23 mouse cellular contexts compared by ENCODE assay signal in genomic region chr9:120034375-120034774, GRCm38 (mm10). TPM values are rescaled to one million over a fixed set of nuclear protein-coding genes. Genes with fewer than 3 reads are reported as not detected.
"Had no signal": no experiment of that assay in that cellular context is flagged by ENCODE, and none has a peak within 500 bp of the region (broad histone marks: within the 10 kb centered on the region; RNA-seq: fewer than 3 reads in every experiment).

No protein-coding gene starts in this region.

- H3K4me3 ChIP-seq: kidney, embryonic 15.5 days; left cerebral cortex, adult 2 months; lung, embryonic 15.5 days; megakaryocyte, embryonic 14.5 days; midbrain, embryonic 10.5 days; midbrain, embryonic 13.5 days had no signal

- H3K27ac ChIP-seq: kidney, embryonic 15.5 days; left cerebral cortex, adult 2 months; liver, embryonic 14.5 days; lung, embryonic 15.5 days; midbrain, embryonic 10.5 days; midbrain, embryonic 13.5 days; stomach, postnatal 0 days had no signal

- ATAC-seq: intestine, postnatal 0 days; midbrain, embryonic 13.5 days; midbrain, embryonic 16.5 days had no signal

- DNase-seq: kidney, adult 8-10 months; kidney, postnatal 10 days; kidney, postnatal 36 days; lung, adult 18-20 months; lung, postnatal 10 days; lung, postnatal 36 days; thymus, adult 2 months; thymus, postnatal 14 days; thymus, postnatal 4 days had no signal

RNA-seq across cellular contexts. Expression of gene Ccr8, which starts 57.5 kb away (rescaled TPM):
- total RNA-seq: layer of hippocampus, adult 18-20 months; layer of hippocampus, postnatal 14 days; left cerebral cortex, adult 2 months; left cerebral cortex, postnatal 10 days; left cerebral cortex, postnatal 36 days had no signal
